9 mouse cellular contexts compared by ENCODE assay signal in the genomic region with DNA sequence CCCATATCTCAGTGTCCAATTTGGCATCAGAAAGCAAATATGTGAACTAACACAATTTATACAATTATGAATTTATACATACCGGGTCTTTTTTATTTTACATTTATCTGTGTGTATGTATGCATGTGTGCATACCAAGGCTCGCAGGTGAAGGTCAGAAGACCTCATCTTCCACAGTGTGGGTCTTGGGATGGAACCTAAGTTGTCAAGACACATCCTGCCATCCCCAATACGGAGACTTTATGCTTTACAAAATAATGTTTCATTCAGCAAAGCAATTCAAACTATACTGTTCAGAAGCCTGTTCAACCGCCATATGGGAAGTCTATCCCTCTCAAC. TPM values are rescaled to one million over a fixed set of nuclear protein-coding genes. Genes with fewer than 3 reads are reported as not detected.
DNase-seq lines count a peak whose midpoint lies in the region; ATAC-seq lines count a peak whose summit lies in the region.
"Had no signal": no experiment of that assay in that cellular context is flagged by ENCODE, and none has a peak within 500 bp of the region (broad histone marks: within the 10 kb centered on the region; RNA-seq: fewer than 3 reads in every experiment).

No protein-coding gene starts in this region.

- peak; percentile 54; the same call in 1 of the 2 replicates for ATAC-seq in kidney, embryonic 16.5 days (ENCODE audit: low FRiP score, low TSS enrichment)
- ATAC-seq in erythroid progenitor cell, adult 5-6 weeks (replicated peaks; ENCODE audit: low FRiP score, poor library complexity, severe bottlenecking): peak; percentile 12; the same call in 1 of the 2 replicates
- ATAC-seq in limb, embryonic 12.5 days (ENCODE audit: insufficient number of reproducible peaks, insufficient read depth, low FRiP score, low TSS enrichment, low read depth): no peak; the same call in 1 of the 2 replicates
- peak; percentile 55 for ATAC-seq in neural tube, embryonic 13.5 days (ENCODE audit: low read depth)
- no peak for ATAC-seq in megakaryocyte progenitor cell, adult 5-6 weeks (replicated peaks; ENCODE audit: poor library complexity)

- H3K27me3 ChIP-seq in kidney, embryonic 16.5 days (ENCODE audit: insufficient read depth, low read length): no peaks in the 10 kb centered on the region
- H3K27me3 ChIP-seq in limb, embryonic 12.5 days: no peaks in the 10 kb centered on the region
- no peaks in the 10 kb centered on the region for H3K27me3 ChIP-seq in neural tube, embryonic 13.5 days

- no peak overlapping the region for H3K27ac ChIP-seq in kidney, embryonic 16.5 days (ENCODE audit: low read length)
- H3K27ac ChIP-seq in limb, embryonic 12.5 days: no peak overlapping the region
- no peak overlapping the region for H3K27ac ChIP-seq in neural tube, embryonic 13.5 days (replicated peaks)

- H3K36me3 ChIP-seq in kidney, embryonic 16.5 days (ENCODE audit: insufficient read depth, low read length): peaks cover 3% of the 10 kb centered on the region; the same call in 1 of the 2 replicates
- H3K36me3 ChIP-seq in limb, embryonic 12.5 days: peaks cover 12% of the 10 kb centered on the region; the same call in 1 of the 2 replicates
- H3K36me3 ChIP-seq in neural tube, embryonic 13.5 days: no peaks in the 10 kb centered on the region

- peaks cover 20% of the 10 kb centered on the region for H3K4me1 ChIP-seq in kidney, embryonic 16.5 days (ENCODE audit: insufficient read depth, low read length)
- H3K4me1 ChIP-seq in limb, embryonic 12.5 days (replicated peaks): peaks cover 16% of the 10 kb centered on the region
- peaks cover 20% of the 10 kb centered on the region for H3K4me1 ChIP-seq in neural tube, embryonic 13.5 days (replicated peaks)

- WGBS in kidney, embryonic 16.5 days: 58% methylated on average over 4 of the region's 4 CpGs
- 58% methylated on average over 4 of the region's 4 CpGs for WGBS in limb, embryonic 12.5 days
- WGBS in neural tube, embryonic 13.5 days: 58% methylated on average over 4 of the region's 4 CpGs

- intact Hi-C loops in left cerebral cortex, postnatal 14 days (cut with DNase I): loop anchor here (5.0 kb wide), 1 partner anchor 72 kb away; a partner anchor contains a TSS

- H3K9me3 ChIP-seq in kidney, embryonic 16.5 days (ENCODE audit: low read length): no peaks in the 10 kb centered on the region
- H3K9me3 ChIP-seq in limb, embryonic 12.5 days: no peaks in the 10 kb centered on the region
- H3K9me3 ChIP-seq in neural tube, embryonic 13.5 days: no peaks in the 10 kb centered on the region

- H3K4me3 ChIP-seq in kidney, embryonic 16.5 days (ENCODE audit: low read length): no peak overlapping the region; the same call in 1 of the 2 replicates
- peak overlapping the region; percentile 80; the same call in 1 of the 2 replicates for H3K4me3 ChIP-seq in limb, embryonic 12.5 days (replicated peaks)
- peak overlapping the region; percentile 75 for H3K4me3 ChIP-seq in neural tube, embryonic 13.5 days

- DNase-seq in kidney, adult 18-20 months: no peak
- no peak for DNase-seq in left cerebral cortex, postnatal 14 days (ENCODE audit: low spot score in 2 of 2)
- DNase-seq in left cerebral cortex, adult 18-20 months (ENCODE audit: low spot score in 2 of 2): no peak

- no peak overlapping the region for H3K4me2 ChIP-seq in kidney, embryonic 16.5 days (replicated peaks; ENCODE audit: low read depth, low read length)
- H3K4me2 ChIP-seq in limb, embryonic 12.5 days: no peak overlapping the region
- peak overlapping the region; percentile 77 for H3K4me2 ChIP-seq in neural tube, embryonic 13.5 days

- H3K9ac ChIP-seq in kidney, embryonic 16.5 days (replicated peaks; ENCODE audit: low read length): no peak overlapping the region
- H3K9ac ChIP-seq in limb, embryonic 12.5 days (replicated peaks): no peak overlapping the region
- H3K9ac ChIP-seq in neural tube, embryonic 13.5 days: no peak overlapping the region

RNA-seq across cellular contexts. Expression of a gene that starts 0.4 kb away (rescaled TPM):
- polyA plus RNA-seq in kidney, embryonic 16.5 days (2015; fragmentation: Nextera tagmentation; extraction: Ambion mirVana): 32.6 and 38.8 TPM in 2 replicates
- 32.8 and 49.9 TPM in 2 replicates for total RNA-seq in erythroid progenitor cell, adult 5-6 weeks (2015; ENCODE audit: low replicate concordance)
- 33.5 and 51.2 TPM in 2 replicates for total RNA-seq in erythroid progenitor cell, adult 5-6 weeks (2017; ENCODE audit: low replicate concordance)
- 32.5 and 33.3 TPM in 2 replicates for polyA plus RNA-seq in limb, embryonic 12.5 days (2016; fragmentation: Nextera tagmentation; extraction: Ambion mirVana)
- 15.9 and 19.2 TPM in 2 replicates for polyA plus RNA-seq in neural tube, embryonic 13.5 days (2015; fragmentation: Nextera tagmentation; extraction: Ambion mirVana)
- 10 to 100 TPM; 16.7 to 17.5 TPM for total RNA-seq in left cerebral cortex, postnatal 14 days (2021)
- 28.8 and 36.7 TPM in 2 replicates for total RNA-seq in megakaryocyte progenitor cell, adult 5-6 weeks (2015)
- 18.0 and 26.9 TPM in 2 replicates for total RNA-seq in megakaryocyte progenitor cell, adult 5-6 weeks (2017)
- total RNA-seq in left cerebral cortex, adult 18-20 months (2021): 10 to 100 TPM; 19.3 to 19.9 TPM

RNA-seq across cellular contexts. Expression of a gene that starts 49.1 kb away (rescaled TPM):
- 0.06 TPM in 1 of 2 replicates, not detected in the other for polyA plus RNA-seq in kidney, embryonic 16.5 days (2015; fragmentation: Nextera tagmentation; extraction: Ambion mirVana)
- not detected in 2 replicates for total RNA-seq in erythroid progenitor cell, adult 5-6 weeks (2015; ENCODE audit: low replicate concordance)
- total RNA-seq in erythroid progenitor cell, adult 5-6 weeks (2017; ENCODE audit: low replicate concordance): not detected in 2 replicates
- polyA plus RNA-seq in limb, embryonic 12.5 days (2016; fragmentation: Nextera tagmentation; extraction: Ambion mirVana): 0.13 TPM in 2 replicates
- polyA plus RNA-seq in neural tube, embryonic 13.5 days (2015; fragmentation: Nextera tagmentation; extraction: Ambion mirVana): 0.28 TPM in 1 of 2 replicates, not detected in the other
- total RNA-seq in left cerebral cortex, postnatal 14 days (2021): under 1 TPM in 1 of 2 experiments, not detected in 1; 0.11 TPM
- 0.07 TPM in 1 of 2 replicates, not detected in the other for total RNA-seq in megakaryocyte progenitor cell, adult 5-6 weeks (2015)
- 0.25 TPM in 1 of 2 replicates, not detected in the other for total RNA-seq in megakaryocyte progenitor cell, adult 5-6 weeks (2017)
- total RNA-seq in left cerebral cortex, adult 18-20 months (2021): under 1 TPM; 0.07 to 0.42 TPM
- total RNA-seq: monocyte, adult 5-6 weeks had no signal

Comparison
In these comparisons a context has a peak if more than half of its experiments do, and no peak if none do; other contexts are left out.
1. ATAC-seq: peak in kidney, embryonic 16.5 days (single experiment), erythroid progenitor cell, adult 5-6 weeks (single experiment) and neural tube, embryonic 13.5 days (single experiment); none in limb, embryonic 12.5 days (single experiment) and megakaryocyte progenitor cell, adult 5-6 weeks (single experiment).